Mouse (Mus musculus): ENCODE results near the gene Stk38.

- no peak for TF ChIP-seq POLR2A (IDR thresholded peaks at IDR 0.05; ENCODE audit: extremely low read depth, insufficient read depth, low read length)
- no peak for TF ChIP-seq CTCF (IDR thresholded peaks at IDR 0.05; ENCODE audit: low read depth, low read length)
These were observed 1.4 kb upstream of the Stk38 start for GRCm38 (mm10) chr17:29009181-29009580.

Measured in liver, adult 2 months (tissue).